Mouse (Mus musculus) regulatory T cell (primary cell): ENCODE measurements around the gene Npb.

ENCODE experiments used
- in situ Hi-C: fragments of 300-600 bp; cut with MboI, MseI; formaldehyde crosslinking; loops from one replicate; pipeline ENCODE4 v1.15.1; 2025; ENCODE audit warnings: high pct_unique_total_duplicates

Gene Npb

DNA sequence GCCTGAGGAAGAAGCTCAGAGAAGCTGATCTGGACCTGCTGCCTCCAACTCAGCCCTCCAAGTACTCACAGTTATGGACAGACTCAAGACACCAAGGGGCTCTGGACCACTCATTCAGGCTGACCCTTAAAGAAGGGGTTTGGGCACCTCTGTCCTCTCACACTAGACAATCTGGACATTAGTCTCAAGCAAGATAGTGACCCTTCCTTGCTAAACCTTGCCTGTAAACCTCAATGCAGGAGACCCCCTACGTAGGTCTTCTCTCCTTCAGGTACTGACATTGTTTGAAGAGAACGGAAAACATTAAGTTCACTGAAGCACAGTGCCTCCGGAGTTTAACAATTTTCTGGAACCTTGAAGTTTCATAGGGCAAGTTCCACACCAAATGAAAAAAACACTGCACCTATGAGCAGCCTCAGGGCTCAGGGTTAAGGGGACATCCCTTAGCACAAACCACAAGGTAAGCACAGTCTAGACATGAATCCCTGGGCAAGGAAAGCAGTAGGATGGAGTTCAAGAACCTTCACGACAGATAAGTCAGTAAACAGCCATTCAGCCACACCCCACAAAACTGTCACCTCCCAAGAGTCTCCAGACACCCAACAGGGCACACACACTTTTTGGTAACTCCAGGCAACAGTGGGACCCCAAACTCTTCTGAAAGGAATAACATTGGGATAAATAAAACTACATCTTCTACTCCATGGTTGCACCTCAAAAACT, 23.6 kb downstream of the Npb start:
- in situ Hi-C loops = no loop called here

DNA sequence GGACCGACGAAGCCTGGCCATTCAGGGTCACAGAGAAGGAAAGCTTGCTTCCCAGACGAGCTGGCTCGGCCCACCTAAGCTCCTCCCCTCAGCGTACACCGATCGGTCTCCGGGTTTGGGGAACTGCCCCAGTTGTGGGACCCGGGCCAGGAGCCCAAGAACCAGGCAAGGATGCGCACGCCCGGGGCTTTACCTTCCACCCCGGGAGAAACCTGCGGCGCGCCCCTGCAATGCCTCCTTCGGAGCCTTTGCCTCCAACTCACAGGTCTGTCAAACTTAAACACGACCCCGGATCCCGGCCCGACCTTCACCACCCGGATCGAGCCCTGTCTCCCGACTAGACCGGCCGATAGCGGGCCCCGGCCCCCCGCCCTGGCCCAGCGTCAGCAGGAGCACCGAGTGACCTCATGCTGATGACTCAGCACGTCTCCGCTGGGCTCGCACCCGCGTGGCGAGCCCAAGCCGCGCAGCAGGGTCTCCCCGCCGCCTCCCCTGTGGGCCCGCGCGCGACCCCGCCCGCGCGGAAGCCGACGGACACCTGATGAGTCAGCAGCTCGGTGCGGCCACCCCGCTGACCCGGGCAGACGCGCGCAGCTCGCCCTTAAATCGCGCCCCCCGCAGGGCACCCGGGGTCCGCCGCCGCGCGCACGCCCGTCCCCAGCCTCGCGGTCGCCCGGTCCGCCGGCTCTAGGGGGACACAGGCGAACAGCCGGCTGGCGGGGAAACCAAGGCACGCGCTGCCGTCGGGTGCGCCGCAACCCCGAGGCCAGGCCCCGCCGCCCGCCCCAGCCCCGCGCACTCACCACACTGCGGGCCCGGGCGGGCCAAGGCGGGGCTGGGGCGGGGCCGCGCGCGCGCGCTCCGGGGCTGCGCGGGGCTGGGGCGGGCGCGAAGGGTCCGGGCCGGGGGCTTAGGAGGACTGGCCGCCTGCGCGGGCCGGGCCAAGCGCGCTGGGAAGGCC, 24.6 kb downstream of the Npb start:
- in situ Hi-C loops = no loop called here

DNA sequence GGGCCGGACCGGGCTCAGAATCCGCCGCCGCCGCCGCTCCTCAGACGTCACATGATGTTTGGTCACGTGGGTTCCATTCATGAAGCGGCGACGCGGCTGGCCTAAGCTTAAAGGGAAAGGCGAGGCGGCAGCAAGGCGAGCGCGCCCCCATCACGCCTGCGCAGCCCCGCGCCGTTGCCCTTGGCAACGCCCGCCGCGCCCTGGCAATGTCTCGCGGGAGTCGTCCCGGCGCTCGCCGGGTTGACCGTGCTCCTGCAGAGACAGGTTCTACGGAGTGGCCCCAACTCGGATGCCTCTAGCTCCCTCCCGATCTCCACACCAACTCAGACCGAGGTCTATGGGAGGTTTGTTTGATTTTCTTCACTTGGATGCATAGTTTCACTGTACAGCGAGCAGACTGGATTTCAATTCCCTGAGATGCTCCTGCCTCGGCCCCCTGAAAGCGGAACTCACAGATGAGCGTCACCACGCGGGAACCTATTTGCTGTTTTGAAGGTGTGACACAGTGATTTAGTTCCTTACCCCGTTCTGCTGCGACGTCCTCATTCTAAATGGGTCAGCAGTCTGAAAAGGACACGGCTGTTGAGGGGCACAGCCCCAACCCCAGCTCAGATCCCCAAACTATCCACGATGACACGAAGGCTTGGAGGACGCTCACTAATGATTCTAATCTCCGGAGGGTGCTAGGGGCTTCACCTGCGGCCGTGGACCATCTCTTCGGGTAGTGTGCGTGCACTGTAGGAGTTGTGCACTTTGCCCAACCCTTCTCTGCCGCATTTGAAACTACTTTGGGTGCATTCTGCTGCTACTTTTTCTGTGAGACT, 25.5 kb downstream of the Npb start, which contains the start of gene Mafg:
Gene Mafg, minus strand, starts transcription at position 81 of the 824 bp plus-strand sequence.
- in situ Hi-C loops = no loop called here

DNA sequence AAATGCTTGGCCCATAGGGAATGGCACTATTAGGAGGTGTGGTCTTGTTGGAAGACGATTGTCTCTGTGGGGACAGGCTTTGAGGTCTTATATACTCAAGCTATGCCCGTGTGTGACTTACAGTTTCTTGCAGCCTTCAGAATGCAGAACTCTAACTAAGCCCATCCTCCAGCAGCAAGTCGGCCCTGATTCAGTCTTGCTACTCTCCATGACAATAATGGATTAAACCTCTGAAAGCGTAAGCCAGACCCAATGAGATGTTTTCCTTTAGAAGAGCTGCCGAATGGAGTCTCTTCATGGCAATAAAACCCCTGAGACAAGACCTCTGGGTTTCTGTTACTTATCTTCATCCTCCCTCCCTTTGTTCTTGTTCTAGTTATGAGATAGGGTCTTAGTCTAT, 26.5 kb downstream of the Npb start:
- in situ Hi-C loops = no loop called here

DNA sequence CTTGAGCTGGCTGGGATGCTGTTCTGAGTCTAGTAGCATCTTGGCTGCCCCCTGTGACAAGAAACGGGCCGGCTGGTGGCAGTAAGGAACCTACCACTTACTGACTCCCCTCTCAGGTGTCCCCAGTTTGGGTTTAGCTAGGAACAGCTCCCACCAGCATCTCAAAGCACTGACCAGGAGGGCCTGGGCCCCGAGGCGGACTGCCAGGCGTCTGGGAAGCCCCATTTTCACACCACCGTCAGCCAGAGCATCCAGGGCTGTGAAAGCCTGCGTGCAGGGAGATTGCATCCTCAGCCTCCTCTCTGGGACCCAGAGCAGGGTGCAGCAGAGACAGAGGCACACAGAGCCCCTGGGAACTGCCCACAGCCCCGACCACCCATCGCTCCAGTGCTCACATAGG, 33.0 kb downstream of the Npb start:
- in situ Hi-C loops = no loop called here

DNA sequence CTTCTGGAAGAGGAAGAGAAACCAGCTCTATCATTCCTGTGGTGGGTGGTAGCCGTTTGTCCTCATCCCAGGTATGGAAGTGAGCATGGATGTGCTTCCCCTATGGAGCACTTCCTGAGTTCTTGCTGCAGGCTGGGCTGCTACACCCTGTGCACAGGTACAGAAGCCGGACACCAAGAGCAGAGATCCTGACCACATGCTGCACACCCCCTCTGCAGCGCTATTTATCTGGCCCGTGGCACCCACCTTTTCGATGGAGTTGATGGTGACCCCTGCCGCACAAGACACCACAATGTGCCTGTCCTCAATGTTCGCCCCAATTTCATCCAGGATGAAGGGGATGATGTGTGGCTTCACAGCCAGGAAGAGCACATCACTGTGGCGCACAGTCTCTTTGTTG, 33.6 kb downstream of the Npb start:
- in situ Hi-C loops = no loop called here

DNA sequence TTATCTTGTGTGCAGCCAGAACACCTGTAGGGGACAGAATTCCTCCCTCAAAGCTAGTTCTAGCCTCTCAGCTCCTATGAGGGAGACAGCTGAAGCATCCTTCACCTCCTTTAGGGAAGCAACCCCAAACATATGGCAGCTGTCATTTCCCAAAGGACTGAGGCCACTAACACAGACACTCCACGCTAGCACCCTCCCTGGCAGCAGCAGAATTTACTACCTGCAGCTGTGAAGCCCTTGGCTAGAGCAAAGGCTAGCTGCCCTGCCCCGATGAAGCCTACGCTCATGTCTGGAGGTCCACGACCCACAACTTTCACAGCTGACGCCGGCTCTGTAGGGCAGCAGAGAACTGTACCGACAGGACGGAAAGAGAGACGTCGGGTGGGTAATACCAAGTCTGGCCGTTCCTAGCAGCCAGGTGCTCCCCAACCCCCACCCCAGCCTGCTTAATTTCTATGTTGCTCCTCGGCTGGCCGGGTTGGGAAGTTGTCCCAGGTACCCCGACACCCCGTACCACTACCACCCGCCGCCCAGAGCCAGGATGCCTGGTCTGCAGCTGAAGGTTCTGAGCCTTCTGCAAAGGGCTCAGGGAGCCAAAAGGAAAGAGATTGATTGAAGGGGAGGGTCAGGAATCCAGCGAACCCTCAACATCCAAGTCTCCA, 34.8 kb downstream of the Npb start:
- in situ Hi-C loops = no loop called here

DNA sequence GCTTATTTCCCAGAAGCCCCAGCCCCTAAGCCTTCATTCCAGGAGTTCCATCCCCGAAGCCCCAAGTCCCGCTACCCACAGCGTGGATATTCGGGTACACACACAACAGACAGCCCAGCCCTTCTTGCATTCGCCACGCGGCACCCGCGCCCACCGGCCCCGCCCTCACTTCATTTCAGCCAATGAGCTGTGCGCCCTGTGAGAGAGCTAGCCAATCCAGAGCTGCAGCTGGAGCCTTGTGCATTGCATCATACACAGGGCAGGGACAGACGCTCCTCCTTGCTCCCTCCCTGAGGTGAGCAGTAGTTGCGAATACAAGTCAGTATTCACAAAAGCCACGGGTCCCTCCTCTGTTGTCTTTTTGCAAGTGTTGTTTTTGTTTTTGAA, 35.3 kb downstream of the Npb start, which contains the start of gene Pycr1:
Gene Pycr1, minus strand, starts transcription at position 169 of the 387 bp plus-strand sequence.
- in situ Hi-C loops = no loop called here

DNA sequence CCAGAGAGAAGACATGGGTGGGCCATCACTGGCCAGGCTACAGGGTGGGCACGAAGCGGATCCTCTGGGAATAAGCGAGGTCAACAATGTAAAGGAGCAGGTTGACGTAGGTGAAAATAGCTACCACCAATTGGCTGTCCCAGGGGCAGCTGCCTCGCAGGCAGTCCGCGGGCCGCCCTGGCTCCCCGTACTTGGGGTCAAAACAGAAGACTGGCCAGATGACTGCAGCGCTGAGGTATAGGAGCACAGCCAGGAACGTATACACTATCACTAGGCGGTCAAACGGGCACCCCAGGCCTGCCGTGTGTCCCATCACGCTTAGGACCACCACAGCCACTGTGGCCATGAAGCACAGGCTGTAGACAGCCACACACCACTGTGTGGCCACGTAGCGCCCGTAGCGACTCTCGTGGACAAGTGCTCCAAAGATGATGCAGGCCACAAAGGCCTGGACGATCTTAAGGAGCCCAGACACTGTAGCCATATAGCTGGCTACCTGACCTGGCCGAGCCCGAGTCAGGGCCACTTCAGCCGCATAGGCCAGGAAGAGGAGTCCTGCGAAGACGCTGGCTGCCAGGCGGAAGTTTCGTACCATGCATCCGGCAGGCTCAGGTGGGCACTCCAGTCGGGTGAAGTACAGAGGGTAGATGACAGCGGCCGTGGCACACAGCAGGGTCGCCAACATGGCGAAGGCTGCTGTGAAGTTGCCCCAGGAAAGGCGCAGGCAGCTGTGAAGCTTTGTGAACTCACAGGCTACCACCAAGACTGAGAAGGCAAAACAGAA, 39.0 kb downstream of the Npb start:
- in situ Hi-C loops = no loop called here

DNA sequence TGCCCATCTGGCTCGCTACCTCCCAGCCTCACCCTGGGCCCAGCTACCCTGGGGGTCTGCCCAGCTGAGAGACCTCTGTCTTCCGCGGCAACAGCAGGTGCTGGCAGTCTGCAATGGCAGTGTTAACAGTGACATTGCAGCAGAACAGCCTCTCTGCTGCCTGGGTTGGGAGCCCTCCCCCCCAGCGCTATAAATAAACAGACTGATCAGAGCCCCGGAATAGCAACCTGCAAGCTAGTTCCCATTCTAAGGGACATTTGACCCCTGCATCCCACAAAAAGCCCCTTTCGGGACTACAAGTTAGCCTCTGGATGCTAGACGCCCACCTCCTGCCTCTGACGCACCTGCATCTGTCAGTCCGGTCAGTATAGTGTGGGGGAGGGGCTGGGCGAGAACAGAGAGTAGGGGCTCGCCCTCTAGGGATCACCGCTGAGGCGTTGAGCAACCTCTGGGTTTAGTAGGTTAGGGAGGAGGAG, 39.8 kb downstream of the Npb start, which contains the start of gene Myadml2:
Gene Myadml2, minus strand, starts transcription at position 158 of the 476 bp plus-strand sequence.
- in situ Hi-C loops = no loop called here

DNA sequence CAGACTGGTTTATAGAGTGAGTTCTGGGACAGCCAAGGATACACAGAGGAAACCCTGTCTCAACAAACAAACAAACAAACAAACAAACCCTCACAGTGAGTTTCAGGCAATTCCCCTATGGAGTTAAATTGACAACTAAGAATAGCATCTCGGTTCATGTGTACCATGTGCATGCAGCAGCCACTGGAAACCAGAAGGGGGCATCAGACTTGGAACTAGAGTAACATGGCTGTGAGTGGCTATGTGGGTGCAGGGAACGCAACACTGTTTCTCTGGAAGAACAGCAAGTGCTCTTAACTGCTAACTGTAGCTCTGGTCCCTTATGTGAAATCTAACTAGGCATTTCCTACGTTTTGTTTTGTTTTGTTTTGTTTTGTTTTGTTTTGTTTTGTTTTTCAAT, 43.6 kb downstream of the Npb start:
- in situ Hi-C loops = no loop called here

DNA sequence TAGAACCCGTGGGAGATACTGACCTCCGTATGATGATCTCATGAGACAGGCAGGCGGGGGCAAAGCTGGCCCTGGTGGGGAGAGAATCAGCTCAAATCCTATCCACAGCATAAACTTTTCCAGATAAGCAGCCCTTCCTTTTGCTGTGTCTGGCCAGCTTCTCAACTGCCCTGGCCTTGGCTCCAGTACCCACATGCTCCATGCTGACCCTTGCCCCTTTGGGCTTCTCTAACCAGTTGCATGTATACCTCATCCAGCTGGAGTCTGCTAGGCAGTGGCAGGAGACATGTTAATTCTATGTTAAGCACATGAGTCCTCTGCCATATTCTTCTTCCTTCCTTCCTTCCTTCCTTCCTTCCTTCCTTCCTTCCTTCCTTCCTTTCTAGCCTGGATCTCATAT, 46.5 kb downstream of the Npb start:
- in situ Hi-C loops = no loop called here

DNA sequence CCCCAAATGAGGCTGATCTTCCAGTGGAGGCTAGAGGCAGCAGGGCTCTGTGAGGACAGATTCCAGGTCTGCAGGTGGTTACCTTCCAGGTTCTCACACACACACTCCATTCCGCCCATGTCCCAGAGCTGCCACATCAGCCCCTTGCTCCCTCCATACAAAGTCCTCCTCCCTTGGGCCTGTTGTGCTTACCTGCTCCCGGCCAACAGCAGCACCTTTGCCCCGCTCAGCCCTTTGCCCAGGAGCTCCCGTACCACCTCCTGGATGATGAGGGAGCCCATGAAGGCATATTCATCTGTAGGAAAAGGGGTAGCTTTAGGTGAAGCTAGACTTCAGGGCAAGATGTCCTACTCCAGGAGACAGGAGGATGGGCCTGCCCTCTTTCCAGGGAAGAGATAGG, 49.0 kb downstream of the Npb start:
- in situ Hi-C loops = no loop called here
